Mouse (Mus musculus) cerebellum, postnatal 14 days (tissue): ENCODE measurements around the gene Dctn3.
"Not testable (repeated sequence)": the region's sequence is repeated elsewhere in the genome, so short reads cannot be mapped to it uniquely, and the experiment has no call there.

Experiments
- DNase-seq, 2 experiments: peaks; one replicate each; pipeline ENCODE4 v3.0.0; 2021; ENCODE audit warnings: mixed read lengths in 2 of 2

Gene Dctn3

DNA sequence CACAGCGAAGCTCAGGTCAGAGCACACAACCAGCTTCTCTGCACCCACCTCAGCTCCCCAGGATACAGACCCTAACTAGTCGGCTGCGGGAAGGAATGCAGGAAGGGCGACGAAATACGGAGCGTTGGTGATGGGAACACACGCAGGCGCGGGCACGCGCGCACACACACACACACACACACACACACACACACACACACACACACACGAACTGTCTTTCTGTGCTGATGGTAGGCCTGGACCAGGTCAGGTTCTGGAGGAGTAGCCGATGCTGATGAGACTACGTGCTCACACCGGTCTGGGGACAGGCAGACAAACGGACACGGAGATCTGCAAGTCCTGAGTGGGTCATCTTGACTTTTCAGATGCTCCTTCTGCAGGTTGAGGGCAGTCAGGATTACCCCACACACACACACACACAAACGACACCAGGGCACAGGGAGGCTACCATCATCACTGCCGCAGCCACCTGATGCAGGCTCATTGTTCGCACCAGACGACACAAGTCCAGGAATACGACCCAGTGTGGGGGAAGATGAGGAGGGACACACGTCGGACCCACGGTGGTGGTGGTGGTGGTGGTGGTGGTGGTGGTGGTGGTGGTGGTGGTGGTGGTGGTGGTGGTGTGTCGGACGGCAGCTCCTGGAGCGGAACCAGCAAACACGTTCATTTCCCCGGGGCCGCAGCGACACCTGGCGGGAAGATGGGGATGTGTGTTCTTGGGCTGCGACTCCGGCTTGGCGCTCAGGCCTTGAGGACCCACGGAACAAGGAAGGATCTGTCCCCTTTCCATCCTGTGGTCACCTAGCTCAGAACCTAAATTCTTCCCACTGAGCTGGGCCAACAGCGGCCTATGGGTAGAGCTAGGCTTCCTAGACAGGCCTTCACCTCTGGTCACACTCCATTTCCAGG, 25.8 kb downstream of the Dctn3 start, which contains the start of gene Cntfr:
Gene Cntfr, minus strand, starts transcription at position 160 of the 912 bp plus-strand sequence.
- DNase-seq: peak; percentile 94 to 95

DNA sequence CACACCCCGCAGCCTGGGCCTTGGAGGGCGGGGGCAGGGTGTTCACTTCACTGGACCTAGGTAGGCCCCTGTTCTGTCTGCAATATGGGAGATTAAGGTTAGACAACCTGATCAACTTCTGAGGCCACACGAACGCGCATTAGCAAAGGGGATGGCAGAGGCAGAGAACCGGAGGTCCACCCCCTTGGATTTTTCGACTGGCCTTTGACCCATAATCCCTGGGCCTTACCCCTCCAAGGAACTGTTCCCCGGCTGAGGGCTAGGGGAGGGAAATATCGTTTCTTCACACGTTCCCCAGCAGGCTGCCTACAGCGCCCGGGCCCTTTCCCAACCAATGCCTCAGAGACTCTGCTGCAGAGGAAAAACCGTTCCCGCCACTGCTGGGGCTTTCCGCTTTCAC, 26.5 kb downstream of the Dctn3 start:
- not testable (repeated sequence) for DNase-seq

DNA sequence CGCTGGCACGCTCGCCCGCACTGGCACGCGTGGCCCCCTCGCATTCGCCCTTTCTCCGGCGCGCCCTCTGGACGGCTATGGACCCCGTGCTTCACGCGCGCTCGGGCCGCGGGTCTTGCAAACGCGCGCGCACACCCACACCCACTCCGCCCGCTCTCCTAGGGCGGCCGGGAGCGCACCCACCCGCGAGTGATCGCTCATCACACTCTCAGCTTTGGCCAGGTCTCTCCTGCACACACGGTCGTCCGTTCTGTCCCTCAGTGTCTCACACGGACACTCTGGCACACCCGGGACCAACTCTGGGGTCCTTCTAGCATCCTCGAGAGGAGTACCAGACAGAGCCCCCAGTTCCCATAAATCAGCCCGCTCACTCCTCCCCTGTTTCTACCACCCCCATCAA, 27.2 kb downstream of the Dctn3 start:
- not testable (repeated sequence) for DNase-seq

DNA sequence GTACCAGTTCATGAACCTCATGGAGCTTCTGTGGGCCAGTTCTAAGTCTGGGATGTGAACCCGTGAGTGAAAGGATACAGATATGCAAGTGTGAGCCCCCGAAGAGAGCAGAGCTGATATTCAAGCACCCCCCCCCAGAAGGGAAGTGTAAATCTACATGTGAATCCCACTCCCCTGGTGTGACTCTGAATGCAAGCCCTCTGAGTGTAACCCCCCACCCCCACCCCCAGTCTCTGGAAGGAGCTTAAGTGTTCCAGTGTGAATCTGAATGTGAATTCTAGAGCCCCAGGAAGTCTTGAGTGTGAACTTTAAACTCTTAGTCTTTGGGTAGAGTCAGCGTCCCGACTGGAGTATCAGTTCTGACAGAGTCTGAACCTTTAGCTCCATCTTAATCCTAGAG, 29.5 kb downstream of the Dctn3 start:
- not testable (repeated sequence) for DNase-seq

DNA sequence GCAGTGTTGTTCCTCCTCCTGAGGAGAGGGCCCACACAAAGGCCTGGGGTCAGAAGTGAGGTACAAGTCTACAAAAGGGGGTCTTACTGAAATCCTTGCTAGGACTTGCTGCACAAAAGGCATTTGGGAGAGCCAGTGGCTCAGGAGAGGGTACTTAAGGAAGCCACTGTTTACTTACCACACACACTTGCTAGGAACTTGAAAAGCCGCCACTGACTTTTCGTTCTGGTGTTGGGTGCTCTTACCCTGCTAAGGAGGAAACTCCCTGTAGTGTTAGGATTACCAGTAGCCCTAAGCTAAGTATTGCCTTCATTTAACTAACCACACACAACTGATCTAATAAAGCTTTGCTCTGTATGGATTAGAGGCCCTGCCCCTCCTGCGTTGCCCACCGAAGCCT, 33.0 kb downstream of the Dctn3 start:
- DNase-seq: not testable (repeated sequence)

DNA sequence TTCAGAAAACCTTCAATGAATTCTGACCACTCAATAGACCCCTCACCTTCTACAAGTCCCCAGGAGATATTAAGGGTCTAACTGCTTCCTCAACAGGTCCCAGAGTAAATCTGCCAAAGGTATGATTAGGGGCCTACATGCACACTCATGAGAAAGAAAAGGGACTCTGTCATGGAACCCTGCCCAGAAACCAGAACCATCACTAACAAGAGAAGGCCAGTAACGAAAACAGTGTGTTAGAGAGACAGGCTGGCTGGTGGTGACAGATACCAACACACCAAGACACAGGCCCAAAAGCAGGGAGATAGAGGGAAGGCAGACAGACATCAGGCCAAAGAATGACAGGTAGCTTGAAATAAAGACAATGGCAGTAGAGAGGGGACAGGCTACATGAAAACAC, 34.4 kb downstream of the Dctn3 start:
- peak in 1 of 2 experiments; percentile 56 for DNase-seq

DNA sequence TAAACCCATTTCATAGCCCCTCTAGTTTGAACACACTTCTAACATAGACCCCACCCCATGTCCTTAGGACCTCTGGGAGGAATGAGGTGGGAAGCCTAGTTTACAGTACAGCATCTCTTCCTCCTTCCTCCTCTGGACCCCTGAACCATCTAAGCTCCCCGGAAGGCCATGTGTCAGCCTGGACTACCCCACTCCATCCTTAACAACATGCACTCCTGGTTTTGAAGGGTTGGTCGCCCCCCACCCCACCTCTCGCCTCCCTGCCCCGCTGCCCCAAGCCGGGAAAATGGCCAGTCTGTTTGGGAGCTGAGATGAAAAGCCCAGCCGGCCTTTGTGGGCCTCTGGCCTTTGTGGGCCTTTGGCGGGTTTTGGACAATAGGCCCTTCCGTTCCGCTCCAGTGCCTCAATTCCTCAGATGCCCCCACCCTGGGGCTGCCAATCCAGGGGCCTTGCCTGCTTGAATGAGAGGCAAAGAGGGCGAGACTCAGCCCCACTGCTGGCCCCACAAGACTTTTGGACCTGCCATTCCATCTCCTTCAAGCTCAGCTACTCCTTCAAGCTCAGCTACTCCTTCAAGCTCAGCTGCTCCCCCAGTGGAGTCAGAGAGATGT, 37.0 kb downstream of the Dctn3 start:
- DNase-seq: not testable (repeated sequence)

DNA sequence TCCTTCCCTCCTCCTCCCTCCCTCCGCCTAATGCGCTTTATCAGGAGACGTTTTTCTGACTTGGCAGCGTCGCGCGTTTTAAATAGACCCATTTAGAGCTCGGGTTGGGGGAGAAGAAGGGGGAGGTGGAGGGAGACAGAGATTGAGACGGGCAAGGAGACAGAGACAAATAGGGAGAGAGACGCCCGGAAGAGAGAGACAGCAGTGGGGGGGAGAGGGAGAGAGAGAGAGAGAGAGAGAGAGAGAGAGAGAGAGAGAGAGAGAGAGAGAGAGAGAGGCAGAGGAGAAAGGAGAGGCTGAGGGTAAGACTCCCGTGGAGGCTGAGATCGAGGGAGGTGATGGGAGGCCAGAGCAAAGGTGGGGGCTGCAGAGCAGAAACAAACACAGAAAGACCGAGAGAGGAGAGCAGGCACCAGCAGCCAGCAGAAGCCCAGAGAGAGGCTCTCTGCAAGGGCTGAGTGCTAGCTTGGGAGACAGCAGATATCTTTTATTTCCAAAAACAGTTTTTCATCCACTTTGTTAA, 38.0 kb downstream of the Dctn3 start:
- not testable (repeated sequence) for DNase-seq

DNA sequence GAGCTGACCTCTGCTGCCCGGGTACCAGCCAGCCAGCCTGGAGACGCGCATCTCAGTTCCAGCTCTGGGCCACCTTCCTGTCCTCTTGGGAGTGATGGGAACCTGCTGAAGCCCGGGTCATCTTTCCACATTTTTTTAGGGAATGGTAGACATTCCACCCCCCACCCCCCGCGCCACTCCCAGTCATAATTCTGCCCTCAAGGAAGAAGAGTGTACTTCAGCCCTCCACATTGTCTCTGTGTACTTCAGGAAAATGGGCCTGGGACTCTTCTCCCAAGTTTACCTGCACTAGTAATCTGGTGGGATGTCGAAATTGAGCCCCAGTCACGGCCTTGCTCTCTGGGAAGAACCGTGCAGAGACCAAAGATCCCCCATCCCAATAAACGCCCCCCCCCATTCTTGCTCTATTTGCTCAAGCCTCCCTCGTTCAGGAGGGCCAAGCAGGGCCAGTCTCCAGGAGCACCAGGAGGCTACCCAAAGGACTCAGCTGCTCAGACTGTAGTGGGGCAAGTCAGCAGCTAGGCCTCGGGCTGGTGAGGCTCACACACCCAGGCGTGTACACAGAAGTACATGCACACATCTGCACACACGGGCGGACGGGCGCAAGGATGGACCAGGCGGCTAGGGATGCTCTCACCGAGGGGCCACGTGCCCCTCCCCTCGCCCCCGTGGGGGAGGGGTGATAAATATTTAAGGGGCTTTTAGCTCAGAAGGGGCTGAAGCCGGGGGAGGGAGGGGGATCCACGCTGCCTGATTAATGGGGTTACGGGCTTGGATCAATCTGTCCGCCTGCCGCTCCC, 38.6 kb downstream of the Dctn3 start:
- not testable (repeated sequence) for DNase-seq

DNA sequence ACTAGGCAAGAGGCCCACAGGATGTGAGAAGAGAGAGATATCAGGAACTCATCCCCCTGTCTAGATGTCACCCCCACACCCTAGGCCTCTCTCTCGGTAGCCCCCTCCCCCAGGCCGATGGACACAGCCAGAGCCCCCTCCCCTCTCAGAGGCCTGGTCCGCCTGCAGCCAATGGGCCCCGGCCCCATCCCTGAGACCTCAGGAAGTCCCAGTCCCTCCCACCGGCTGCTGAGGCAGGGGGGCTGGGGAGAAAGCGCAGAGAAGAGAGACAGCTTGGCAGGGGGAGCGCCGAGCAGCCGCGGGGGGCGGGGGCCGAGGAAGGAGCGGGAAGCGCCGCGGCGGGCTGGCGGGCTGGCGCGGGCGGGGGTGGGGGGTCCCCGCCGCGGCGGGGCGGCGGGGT, 39.7 kb downstream of the Dctn3 start:
- not testable (repeated sequence) for DNase-seq

DNA sequence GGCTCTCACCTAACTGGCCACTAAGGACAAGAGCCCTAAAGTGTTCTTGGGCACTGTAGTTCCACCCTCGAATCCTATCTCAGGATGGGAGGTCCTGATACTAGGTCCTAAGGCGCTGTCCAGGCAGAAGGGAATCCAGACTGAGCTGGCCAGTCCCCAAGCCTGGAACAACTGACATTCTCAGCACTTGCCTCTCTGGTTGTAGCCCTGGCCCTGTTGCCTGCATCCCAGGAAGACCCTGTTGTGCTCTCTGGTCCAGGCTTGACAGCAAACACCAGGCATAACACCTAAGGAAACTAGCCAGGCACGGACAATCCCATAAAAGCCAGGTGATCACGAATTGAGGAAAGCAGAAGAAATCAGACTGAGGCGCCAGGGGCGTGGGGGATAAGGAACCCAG, 40.2 kb downstream of the Dctn3 start:
- no peak for DNase-seq

DNA sequence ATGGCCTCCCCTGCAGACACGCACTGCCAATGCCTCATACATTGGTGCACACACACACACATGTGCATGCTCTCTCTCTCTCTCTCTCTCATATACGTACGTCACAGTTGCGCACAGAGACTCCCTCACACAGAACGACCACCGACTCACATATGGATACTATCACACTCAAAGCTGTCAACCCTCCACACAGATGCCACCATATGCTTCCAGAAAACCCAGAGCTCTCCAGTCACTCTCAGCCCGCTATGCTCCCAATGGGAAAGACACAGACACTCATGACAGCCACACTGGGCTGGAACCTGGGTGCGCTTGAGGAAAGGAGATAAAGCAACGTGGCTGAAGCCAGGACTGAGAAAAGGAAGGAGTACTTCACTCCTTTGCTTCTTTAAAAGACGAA, 41.0 kb downstream of the Dctn3 start:
- DNase-seq: no peak

DNA sequence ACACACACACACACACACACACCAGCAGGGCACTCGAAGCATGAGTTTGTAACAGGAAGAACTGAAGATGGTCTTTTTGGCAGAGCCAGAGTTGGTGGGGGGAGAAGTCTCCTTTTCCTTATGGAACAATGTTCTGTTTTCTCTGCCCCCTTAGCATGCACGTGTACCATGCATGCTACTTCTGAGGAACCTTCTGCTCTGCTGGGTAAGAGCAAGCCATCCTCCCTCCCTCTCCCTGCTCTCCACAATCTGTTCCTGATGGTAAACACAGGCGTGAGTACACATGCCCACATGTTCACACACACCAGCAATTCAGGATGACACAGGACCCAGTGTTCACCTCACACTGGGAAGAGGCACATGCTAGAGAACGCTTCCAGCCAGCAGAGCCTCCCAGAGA, 41.8 kb downstream of the Dctn3 start:
- DNase-seq: no peak

DNA sequence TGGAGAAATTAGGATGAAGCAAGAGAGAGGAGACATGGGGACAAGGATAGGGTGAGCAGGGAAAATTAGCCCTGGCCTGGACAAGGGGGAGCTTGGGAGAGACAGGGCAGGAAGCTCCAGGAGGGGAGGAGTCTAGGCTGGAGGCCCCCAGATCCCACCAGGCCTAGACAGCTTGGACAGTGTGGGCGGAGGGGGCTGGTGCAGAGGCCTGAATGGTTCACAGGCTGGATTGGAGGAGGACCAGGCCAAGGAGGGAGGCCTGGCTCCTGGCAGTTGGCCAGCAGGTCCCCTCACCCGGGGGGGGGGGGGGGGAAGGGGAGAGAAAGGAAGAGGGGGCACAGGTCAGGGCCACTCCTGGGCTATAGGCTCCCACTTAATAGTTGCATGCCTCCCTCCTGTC, 43.7 kb downstream of the Dctn3 start:
- no peak for DNase-seq

DNA sequence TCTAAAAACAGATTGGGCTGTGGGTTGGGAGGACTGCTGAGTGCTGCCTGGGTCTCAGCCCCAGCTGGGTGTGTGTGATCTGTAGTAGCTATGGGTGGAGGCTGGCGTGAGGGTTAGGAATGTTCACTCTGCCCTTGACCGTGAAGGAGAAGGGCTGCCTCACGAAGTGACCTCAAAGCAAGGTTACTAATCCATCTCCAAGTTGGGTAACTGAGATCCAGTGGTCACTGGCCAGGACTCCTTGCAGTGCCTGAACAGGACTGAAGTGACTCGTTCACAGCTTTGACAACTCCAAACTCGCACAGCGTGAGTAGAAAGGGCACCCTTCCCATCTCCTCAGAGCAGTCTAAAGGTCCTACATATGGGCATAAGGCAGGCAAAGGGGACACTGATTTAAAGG, 44.1 kb downstream of the Dctn3 start:
- DNase-seq: no peak

DNA sequence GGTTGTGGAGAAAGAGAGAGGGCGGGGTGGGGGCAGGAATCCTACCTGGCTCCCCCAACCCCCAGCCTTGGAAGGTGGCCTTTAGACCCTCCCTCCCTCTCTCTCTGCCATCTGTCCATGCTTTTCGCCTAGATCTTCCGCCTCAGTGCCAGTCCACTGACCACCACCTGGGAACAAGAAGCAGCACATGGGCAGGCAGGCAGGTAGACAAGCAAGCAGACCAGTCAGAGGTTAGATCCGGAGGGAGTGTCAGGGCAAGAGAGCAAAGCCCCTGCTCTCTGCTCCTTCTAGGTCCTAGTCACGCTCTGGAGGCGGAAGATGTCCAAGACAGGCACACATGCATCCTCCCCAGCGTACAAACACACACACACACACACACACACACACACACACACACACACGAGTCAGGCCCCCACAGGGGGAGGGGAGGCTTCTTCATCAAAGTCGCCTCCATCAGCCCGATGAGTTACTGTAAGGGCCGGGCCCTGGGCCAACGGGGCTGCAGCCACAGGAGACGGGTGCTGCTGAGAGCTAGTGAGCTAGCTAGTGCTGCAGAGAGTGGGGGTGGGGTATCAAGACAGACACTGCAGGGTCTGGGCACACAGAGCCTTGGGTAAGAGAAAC, 45.9 kb downstream of the Dctn3 start:
- peak; percentile 83 to 87 for DNase-seq

DNA sequence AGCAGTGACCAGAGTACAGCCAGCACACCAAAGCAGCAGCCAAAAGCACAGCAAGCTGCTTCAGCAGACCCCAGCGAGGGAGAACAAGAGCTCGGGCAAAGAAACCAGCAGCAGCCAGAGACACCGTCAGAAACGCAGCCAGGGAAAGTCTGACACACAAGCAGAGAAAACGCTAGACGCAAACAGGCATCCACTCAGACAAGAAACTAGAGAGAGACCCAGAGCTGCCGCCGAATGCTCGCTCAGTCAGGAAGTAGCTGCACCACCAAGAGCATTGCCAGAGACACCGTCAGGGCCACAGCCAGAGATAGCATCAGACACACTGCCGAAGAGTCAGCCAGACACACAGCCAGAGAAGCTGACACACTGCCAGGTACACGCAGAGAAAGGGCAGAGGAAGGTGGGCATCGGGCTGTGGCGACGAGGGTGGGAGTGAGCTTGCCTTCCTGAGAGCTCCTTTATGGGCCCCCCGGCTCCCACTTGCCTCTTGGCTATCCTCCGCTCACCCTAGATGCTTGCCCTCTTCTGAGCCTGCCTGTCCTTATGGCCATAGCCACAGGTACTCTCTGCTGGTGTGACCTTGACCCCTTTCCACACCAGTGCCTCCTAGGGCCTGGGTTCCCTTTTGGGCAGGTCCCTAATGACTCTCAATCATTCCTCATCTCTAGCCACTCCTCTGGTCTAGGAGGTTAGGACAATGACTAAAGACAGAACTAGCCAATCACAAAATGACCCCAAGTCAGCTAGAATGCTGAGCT, 46.5 kb downstream of the Dctn3 start:
- DNase-seq: peak; percentile 72 to 75

DNA sequence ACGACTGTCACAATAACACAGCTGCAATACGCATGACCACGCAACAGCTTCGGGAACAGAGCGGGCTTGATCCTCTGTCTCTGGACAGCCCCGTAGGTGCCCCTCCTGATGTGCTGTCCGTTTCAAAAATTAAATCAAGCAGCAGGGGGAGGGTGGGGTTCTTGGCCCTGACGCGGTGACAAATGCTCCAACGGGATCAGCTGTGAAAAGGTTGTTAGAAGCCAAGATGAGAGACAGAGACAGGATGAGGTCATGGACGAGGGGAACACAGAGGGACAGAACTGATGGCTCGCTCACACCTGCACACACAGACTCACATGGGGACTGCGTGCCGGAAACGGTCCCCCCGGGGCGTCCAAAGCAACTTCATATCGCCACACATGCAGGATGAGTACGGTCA, 49.8 kb downstream of the Dctn3 start:
- DNase-seq: no peak

DNA sequence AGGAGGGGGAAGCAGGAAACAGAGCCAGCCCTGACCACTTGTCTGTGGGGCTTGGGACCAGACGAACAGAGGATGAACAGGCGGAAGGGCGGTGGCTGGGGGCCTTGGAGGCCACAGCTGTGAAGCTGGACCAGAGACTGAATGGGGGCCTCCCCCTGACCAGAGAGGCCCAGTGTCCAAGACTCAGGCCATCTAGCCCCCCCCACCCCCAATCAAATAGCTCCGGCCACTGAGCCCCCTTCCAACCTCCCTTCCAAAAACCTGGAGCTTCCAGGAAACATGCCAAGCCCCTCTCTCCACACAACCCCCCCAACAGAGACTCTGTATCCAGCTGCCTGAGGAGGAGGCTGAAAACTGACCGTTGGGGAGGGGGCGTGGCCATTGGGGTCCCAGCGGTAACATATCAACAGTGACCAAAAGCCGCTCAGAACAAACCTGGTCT, 50.4 kb downstream of the Dctn3 start:
- DNase-seq: peak in 1 of 2 experiments; percentile 54

DNA sequence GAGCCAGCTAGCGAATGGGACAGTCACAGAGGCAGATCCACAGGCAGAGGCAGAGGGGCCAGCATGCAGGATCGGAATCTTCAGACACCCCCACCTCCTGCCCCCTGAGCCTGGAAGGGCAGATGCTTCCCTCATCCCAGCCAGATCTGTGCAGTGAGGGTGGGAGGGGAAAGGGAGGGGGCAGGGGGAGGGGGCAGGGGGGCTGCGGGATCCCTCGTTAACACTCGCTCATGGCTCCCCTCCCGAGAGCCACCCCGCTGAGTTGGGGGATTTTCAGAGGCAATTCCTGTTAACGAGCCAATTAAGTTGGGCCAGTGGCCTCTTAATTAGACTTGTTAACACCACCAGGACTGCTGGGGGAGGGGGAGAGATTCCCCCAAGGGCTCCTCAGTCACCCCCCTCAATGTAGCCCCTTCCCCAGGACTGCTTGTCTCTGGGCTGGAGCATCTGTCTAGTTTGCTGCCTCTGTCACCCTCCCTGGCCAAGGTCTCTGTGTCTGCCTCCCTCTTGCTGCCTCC, 50.9 kb downstream of the Dctn3 start:
- no peak for DNase-seq

DNA sequence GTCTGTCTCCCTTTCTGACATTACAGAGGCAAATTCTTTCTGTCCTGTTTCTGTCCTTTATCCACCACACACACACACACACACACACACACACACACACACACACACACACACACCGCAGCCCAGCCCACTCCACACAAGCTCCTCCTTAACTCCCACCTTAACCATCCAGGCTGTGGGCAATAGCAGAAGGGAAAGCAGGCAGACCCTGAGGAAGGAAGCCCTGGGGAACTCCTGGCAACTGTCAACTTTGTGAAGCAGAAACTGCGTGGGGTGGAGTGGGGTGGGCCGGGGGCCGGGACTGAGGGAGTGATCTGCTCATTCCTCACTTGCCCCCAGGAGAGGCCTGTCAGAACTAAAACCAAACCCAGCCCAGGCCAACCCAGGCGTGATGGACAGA, 51.5 kb downstream of the Dctn3 start:
- no peak for DNase-seq
